Mouse (Mus musculus): Measurements from ENCODE around the gene Tmbim1. TPM values are rescaled to one million over a fixed set of nuclear protein-coding genes. Genes with fewer than 3 reads are reported as not detected.

Tmbim1 gene
- total RNA-seq, 2 experiments from 2014 or later = 13.6 to 16.8 TPM

DNA sequence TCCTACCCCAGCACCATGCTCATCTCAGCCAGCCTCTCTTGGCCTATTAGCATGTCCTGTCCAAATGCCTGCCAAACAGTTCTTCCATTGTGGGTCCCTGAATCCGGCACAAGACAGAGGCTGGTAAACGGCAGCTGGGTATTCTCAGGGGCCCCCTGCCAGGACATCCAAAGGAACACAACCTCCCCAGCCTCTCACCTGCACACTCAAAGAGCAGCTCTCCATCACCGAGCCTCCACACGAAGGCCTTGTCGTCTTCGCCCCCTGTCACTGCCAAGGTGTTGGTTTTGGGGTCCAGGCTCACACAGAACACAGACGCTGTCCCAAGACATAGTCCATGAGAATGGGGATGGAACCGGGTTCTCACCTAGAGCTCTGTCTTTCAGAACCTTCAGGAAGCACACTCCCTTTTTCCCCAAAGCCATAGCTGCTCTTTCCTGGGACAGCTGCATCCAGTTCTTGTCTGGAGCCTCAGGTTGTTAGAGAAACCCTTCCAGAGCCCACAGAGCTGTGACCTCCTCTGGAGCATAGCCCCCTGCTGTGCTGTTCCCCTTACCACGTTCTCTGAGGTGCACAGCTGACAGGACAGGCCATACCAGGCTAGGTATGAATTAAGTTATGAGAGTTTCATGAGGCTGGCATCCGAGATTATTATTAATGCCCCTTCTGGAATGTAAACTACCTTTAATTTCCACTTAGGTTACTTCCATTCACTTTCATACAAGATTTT, 22.4 kb downstream of the Tmbim1 start:
- no peak for ATAC-seq (replicated peaks; ENCODE audit: low FRiP score, low TSS enrichment, poor library complexity, severe bottlenecking)

DNA sequence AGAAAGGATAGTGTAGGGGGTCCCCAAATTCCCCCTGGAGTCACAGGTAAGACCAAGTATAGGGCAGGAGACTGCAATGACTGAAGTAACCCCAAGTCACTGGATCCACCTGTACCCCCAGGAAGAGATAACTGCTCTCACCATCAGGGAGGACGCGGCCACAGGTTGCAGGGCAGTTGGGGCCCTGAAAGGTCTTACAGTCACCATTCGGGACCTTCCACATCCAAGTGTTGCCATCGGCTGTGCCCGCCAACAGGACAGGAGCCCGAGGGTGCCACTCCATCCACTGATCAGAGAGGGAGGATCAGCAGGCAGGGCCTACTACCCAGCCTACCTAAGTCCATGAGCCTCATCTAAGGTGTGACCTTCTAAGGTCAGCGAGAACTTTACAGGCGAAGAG, 23.5 kb downstream of the Tmbim1 start:
- no peak for ATAC-seq (replicated peaks; ENCODE audit: low FRiP score, low TSS enrichment, poor library complexity, severe bottlenecking)

DNA sequence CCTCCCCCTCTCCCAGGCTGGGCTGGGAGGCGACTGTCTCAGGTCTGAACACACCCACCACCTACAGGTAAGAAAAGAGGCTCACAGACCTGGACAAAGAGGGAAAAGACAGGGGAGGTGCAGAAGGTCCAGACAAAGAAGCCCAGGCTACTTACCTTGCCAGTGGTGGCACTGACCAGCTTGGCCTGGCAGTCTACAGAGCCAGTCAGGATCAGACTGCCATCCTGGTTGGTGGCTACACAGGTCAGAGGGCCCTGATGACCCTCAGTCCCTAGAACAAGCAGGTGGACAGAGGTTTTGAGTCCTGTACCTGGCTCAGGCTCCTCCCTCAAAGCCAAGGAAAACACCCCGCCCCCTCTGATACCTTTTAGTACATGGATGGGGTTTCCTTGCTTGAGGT, 24.1 kb downstream of the Tmbim1 start:
- ATAC-seq (replicated peaks; ENCODE audit: low FRiP score, low TSS enrichment, poor library complexity, severe bottlenecking) = no peak

DNA sequence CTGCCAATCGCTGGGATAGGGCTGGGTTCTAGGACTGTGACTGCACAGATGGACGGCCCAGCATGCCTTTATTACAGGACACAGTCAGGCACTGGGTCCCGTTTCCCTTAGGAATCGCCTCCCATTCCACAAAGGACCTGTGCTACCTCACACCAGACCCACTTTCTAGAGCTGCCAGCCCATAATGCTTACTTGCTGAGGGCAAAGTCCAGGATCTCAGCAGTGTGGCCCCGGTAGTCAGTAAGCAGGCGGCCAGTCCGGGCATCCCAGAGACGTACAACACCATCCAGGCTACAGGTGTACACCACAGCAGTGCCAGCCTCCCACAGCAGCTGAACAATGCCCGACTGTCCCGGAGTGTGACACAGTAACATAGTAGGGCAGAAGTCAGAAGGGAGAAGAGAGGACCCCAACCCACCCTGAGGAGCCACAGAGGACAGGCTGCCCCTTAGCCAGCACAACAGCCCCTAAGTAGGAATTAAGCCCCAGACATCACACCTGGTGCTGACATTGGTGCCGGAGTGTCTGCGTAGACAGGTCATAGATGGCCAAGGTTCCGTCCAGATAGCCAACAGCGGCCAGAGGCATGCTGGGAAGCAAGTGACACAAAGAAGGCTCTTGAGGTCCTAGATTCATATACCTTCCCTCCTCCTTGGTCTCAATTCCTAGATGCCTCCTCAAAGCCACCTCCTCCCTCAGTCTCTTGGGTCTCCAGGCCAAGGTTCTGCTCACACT, 24.7 kb downstream of the Tmbim1 start:
- ATAC-seq (replicated peaks; ENCODE audit: low FRiP score, low TSS enrichment, poor library complexity, severe bottlenecking) = no peak

DNA sequence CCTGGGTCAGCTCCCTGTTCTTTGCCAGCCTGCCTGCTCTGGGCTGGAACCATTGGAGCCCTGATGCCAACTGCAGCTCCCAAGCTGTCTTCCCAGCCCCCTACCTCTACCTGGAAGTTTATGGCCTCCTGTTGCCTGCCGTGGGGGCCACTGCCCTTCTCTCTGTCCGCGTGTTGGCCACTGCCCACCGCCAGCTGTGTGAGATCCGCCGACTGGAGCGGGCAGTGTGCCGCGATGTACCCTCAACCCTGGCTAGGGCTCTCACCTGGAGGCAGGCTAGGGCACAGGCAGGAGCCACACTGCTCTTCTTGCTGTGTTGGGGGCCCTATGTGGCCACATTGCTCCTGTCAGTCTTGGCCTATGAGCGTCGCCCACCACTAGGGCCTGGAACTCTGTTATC, 26.4 kb downstream of the Tmbim1 start:
- no peak for ATAC-seq (replicated peaks; ENCODE audit: low FRiP score, low TSS enrichment, poor library complexity, severe bottlenecking)

DNA sequence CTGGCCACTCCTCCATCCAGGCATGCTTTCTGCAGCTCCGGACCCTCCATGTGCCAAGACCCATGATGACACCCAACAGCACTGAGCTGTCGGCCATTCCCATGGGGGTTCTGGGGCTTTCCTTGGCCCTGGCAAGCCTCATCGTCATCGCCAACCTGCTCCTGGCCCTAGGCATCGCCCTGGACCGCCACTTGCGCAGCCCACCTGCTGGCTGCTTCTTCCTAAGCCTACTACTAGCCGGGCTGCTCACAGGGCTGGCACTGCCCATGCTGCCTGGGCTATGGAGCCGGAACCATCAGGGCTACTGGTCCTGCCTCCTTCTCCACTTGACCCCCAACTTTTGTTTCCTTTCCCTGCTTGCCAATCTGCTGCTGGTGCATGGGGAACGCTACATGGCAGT, 26.9 kb downstream of the Tmbim1 start, which contains the start of gene Gpbar1:
Gene Gpbar1 (plus strand): TSS at position 13 of the 400 bp plus-strand sequence.
- no peak for ATAC-seq (replicated peaks; ENCODE audit: low FRiP score, low TSS enrichment, poor library complexity, severe bottlenecking)

DNA sequence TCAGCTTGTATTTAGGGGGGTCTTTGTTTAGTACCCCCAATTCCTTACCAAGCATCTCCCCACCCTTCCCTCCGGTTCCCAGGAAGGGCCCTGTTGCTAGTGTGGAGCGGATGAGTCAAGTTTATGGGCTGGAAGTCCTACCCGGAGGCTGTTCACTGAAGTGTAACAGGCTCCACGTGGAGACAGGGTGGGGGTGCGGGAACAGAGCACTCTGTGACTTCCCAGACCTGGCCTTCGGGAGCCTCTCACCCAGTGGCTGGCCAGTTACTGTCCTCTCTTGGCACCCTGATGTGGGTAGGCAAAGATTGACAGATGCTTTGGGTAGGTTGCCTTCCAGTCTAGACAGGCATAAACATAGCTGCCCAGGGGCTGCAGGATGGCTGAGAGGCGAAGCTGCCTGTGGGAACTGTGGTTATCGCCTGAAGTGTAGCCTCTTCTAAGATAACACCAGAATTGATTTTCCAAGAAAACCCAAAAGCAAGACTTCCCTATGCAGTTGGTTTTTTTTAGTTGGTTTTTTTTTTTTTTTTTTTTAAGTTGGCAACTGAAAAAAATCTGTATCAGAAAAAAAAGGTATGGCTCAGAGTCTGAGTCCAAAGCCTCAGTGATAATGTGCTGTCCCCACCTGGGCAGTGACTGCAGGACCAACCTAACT, 27.4 kb downstream of the Tmbim1 start:
- ATAC-seq (replicated peaks; ENCODE audit: low FRiP score, low TSS enrichment, poor library complexity, severe bottlenecking) = no peak

DNA sequence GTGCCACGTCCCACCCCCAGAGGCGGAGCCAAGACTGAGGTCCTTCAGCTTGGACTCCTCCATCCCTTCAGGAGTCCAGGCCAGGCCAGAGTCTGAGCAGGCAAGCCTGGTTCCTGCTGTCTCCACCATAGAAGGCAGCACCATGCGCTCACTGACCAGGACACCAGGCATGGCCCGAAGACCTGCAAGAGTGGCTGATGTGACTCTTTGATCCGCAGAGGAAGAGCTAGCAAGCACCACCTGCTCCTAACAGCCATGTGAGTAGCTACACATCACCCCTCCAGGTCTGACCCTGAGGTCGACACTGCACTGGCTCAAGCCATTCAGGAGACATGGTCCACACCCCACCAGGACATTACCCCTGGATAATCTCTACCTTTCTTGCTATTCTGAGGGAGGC, 28.4 kb downstream of the Tmbim1 start:
- ATAC-seq (replicated peaks; ENCODE audit: low FRiP score, low TSS enrichment, poor library complexity, severe bottlenecking) = no peak

DNA sequence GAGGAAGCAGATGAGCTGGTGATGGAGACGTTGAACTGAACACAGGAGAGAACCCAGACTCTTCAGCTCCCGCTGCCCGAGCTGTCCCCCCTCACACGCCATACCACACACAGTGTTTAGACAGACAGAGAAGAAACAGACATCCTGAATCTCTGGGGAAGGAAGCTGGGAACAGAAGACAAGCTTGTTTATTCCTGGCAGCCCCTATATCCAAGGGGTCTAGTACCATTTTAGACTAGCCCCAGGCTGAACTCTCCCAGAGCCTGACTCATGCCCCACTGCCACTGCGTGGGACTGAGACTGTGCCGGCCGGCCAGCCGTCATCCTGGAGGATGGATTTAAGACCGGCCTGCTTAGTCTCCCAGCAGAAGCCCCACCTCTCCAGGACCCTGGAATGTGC, 30.4 kb downstream of the Tmbim1 start:
- ATAC-seq (replicated peaks; ENCODE audit: low FRiP score, low TSS enrichment, poor library complexity, severe bottlenecking) = no peak

DNA sequence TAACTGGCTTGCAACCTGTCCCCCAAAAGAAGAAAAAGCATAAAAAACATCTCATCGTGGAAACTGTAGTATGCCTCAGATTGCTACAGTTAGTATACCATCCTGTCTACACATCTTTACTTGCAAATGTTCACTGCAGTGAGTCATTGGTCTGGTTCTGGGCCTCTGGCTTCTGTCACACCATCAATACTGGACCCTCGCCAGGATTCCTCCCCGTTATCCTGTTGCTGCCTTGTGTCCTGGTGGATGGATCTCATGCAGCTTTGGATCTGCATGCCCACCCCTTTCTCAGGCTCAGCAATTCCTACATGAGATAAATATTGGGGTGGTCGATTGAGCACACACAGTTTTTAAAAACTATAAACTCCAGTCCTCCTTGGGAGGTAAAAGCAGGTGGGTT, 33.8 kb downstream of the Tmbim1 start:
- no peak for ATAC-seq (replicated peaks; ENCODE audit: low FRiP score, low TSS enrichment, poor library complexity, severe bottlenecking)

DNA sequence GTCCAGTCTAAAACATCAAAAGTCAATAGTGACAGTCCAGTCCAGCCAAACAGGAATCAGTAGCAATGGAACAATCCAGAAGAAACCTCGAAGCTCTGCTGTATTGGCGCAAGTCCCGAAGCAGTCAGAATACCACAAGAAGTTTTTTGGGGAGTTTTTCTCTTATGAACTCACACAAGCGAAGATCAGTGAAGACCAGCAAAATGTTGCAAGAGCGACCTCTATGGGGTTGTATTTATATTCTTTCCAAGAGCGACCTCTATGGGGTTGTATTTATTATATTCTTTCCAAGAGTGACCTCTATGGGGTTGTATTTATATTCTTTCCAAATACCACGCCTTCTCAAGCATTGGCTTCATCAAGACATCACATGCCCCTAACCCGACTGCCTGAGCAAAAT, 36.7 kb downstream of the Tmbim1 start:
- ATAC-seq (replicated peaks; ENCODE audit: low FRiP score, low TSS enrichment, poor library complexity, severe bottlenecking) = no peak

DNA sequence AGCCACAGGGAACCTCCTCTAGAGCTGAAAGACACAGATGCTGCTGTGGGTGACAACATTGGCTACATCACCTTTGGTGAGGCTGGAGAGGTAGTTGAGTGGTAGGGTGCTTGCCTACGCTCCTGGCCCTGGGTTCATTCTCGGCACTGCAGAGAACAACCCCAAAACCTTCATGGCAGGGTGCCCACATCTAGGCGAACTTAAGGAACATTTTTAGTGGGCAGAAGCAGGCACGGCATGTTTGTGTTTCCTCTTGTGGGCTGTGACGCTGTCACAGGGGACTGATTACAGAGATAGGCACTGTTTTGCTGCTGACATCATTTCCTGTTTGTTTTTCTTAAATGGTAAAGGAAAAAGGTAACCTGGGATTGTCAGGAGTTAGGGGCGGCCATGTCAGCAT, 42.9 kb downstream of the Tmbim1 start:
- no peak for ATAC-seq (replicated peaks; ENCODE audit: low FRiP score, low TSS enrichment, poor library complexity, severe bottlenecking)

DNA sequence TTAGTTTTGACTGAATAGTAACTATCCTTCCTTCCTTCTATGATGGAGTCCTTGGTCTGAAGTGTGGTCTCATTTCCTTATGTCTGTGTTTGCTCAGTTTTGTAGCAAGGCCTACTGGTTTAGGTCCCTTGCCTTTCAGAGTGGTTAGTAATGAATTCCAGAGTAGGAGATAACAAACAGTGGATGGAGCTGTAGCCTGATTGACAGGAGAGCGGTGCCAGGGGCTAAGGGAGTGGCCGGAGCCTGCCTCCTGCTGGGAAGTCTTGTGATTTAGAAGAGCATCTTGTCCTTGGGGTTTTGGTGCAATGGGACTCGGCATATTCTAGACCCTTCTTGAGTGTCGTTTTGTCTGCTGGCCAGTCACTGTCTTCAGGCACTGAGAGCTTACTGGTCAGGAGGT, 48.6 kb downstream of the Tmbim1 start:
- ATAC-seq (replicated peaks; ENCODE audit: low FRiP score, low TSS enrichment, poor library complexity, severe bottlenecking) = no peak

DNA sequence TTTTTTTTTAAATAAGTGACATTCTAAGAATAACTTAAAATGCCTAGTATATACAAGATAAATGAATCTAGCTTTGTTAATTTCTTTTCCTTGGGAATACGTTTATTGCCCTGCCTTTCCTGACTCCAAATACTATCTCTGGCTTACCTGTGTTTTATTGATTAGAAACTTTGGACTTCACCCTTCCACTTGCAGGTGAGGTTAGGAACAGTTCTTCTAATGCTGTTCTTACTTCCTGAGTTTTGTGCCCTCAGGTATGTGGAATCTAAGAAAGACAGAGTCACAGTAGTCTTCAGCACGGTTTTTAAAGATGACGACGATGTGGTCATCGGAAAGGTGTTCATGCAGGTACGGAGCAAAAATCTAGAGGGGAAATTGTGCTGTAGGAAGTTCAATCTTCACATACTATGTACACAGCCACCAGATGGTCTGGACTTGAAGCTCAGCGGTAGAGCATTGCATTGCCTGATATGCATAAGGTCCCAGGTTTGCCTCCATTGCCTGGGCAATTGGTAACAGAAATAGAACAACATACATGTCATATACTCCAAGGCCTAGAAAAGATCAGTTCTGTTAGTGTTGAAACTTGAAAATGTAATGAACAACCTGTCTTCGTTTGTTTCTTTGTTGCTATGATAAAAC, 49.6 kb downstream of the Tmbim1 start:
- no peak for ATAC-seq (replicated peaks; ENCODE audit: low FRiP score, low TSS enrichment, poor library complexity, severe bottlenecking)

DNA sequence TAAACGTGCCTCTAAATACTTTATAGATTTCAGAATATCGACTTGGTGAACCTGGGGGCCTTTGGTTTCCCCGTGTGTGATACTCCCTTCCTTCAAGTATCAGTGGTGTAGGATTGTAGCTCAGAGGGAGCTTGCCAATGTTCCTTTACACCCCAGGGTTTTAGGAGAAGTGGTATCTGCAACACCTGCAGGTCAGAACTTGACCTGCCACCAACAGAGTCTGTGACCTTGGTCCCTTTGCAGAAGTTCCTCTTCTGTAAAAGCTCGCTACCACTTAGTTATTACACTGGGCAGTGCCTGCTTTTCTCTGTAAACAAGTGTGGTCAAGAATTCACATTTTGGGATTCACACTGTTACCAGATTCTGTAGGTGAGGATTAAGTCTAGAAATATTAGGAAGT, 55.3 kb downstream of the Tmbim1 start:
- no peak for ATAC-seq (replicated peaks; ENCODE audit: low FRiP score, low TSS enrichment, poor library complexity, severe bottlenecking)

DNA sequence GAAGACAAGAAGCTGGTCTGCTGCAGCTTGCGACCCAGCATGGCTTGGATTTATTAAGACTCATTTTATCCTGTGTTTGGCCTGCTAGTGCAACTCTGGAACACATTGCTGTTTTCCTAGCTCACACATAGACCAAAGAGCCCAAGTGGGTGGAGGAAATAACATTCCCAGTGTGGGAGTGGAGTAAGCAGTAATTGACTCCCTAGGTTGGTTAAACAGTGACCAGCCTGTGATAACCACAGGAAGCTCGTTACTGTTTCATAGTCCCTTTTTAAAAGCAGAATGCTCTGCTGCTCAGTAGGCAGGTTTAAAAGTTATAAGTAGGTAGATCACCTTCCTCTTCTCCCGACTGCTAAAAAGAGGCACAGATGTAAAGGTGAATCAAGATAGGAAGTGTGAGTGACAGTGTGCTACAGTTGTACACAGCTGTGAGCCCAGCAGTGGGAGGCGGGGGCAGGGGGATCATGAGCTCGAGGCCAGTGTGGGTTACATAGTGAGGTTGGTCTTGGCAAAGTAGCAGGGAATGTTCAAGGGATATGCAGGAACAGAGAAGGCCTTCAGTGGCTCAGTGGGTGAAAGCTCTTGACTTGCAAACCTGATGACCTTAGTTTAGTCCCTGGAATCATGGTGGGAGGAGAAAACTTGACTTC, 56.0 kb downstream of the Tmbim1 start:
- no peak for ATAC-seq (replicated peaks; ENCODE audit: low FRiP score, low TSS enrichment, poor library complexity, severe bottlenecking)

DNA sequence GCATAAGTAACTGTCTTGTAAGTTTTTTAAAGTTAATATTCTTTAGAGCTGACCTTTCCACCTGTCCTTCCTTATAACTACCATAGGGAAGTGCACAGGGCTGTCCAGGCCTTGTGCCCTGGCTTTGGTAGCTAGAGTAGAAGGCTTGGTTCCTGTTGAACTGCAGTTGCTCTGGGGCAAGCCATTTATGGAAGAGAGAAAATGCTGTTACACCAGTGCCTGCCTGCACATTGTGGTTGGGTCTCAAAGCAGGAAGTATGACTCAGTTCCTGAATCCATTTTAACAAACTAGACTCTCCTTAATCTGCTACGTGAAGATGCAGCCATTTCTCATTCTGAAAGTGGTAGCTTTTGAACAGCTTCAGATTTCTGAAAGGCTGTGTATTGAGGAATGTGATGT, 56.6 kb downstream of the Tmbim1 start:
- no peak; the same call in 1 of the 2 replicates for ATAC-seq (replicated peaks; ENCODE audit: low FRiP score, low TSS enrichment, poor library complexity, severe bottlenecking)

DNA sequence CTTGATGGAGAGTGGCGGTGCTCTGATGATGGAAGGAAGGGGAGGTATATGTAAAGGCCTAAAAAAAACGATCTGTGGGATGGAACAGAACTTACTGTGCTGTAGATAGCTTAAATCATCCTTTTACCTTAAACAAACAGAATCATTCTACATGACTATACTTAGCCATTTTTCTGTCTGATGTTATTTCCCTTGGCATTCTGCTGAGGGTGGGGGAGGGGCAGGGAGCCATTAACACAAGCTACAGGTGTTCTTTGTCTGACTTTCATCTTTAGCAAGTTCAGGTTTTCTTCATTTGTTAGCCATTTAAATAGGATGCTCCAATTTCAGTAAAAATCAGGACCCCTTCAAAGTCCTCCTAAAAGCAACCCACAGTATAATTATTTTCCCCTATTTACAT, 59.9 kb downstream of the Tmbim1 start:
- no peak for ATAC-seq (replicated peaks; ENCODE audit: low FRiP score, low TSS enrichment, poor library complexity, severe bottlenecking)

DNA sequence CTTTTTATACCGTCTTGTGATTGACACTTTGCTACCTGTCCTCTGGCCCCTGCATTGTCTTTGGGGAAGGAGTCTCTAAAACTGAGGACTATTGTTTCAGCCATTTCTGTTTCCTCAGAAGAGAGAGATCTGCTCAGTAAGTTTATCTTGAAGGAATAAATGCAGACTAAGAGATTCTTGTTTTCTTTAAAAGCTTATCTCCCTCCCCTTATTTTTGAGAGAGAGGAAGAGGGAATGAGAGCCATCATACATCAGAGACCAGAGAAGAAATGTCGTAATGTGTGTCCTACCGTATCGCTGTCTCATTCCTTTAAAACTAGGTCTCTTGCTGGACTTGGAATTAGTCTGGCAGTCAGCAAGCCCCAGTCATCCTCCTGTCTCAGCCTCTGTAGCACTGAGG, 64.6 kb downstream of the Tmbim1 start:
- ATAC-seq (replicated peaks; ENCODE audit: low FRiP score, low TSS enrichment, poor library complexity, severe bottlenecking) = no peak

DNA sequence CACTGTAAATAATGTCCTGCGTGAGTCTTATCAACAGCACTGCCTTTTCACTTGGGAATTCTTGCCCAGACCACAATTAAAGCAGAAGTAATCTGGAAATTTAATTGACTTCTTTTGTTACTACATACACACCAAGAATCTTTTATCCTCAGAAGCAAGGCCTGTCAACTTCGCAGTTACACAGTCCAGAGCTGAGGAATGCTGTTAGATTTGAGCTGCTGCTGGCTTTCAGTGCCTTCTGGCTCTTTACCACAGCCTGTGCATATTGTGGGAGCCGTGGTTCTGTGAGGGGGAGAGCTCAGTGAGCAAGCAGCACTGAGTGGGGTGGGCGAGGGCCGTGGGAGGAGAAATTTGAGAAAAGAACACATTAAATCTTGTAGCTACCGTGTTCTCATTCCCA, 65.1 kb downstream of the Tmbim1 start:
- no peak for ATAC-seq (replicated peaks; ENCODE audit: low FRiP score, low TSS enrichment, poor library complexity, severe bottlenecking)

Measured in megakaryocyte-erythroid progenitor cell, adult 5-6 weeks (primary cell).